Mouse (Mus musculus) CH12.LX (cell line): ENCODE results near the gene Ccdc169.

Experiments
- BHLHE40 ChIP-seq: IDR thresholded peaks from 2 replicates; pipeline ENCODE4 v1.6.1; 2011; ENCODE audit warnings: mild to moderate bottlenecking, low read depth, low read length, improper control_type of control experiment
- CHD2 ChIP-seq: IDR thresholded peaks from 2 replicates; pipeline ENCODE4 v1.6.1; 2011; ENCODE audit warnings: low read length, improper control_type of control experiment
- CTCF ChIP-seq, 2 experiments: IDR thresholded peaks in 1 of 2; conservative IDR thresholded peaks in 1 of 2; 2 replicates each; pipeline ENCODE4 v1.5.1; 2011 to 2012; ENCODE audit warnings: low read depth in 2 of 2, low read length in 2 of 2, improper control_type of control experiment in 1 of 2, inconsistent platforms in 1 of 2, mild to moderate bottlenecking in 1 of 2, moderate library complexity in 1 of 2
- EP300 ChIP-seq: IDR thresholded peaks from 2 replicates; pipeline ENCODE4 v1.6.1; 2011; ENCODE audit warnings: low read length, improper control_type of control experiment
- JUND ChIP-seq: conservative IDR thresholded peaks from 2 replicates; pipeline ENCODE4 v1.6.1; 2011; ENCODE audit warnings: low read depth, low read length, improper control_type of control experiment
- POLR2A ChIP-seq: IDR thresholded peaks from 2 replicates; pipeline ENCODE4 v1.6.1; 2011; ENCODE audit warnings: low read depth, mild to moderate bottlenecking, improper control_type of control experiment, low read length
- POLR2AphosphoS2 ChIP-seq: IDR thresholded peaks from 2 replicates; pipeline ENCODE4 v1.6.1; 2011; ENCODE audit warnings: low read depth, low read length, improper control_type of control experiment
- SMC3 ChIP-seq: IDR thresholded peaks from 2 replicates; pipeline ENCODE4 v1.6.1; 2011; ENCODE audit warnings: low read depth, low read length, improper control_type of control experiment

GRCm38 (mm10) chr3:55206413-55206812 lies 69.3 kb downstream of the Ccdc169 start:
- TF ChIP-seq SMC3 = no peak
- no peak for TF ChIP-seq BHLHE40
- TF ChIP-seq POLR2AphosphoS2 = no peak
- TF ChIP-seq JUND = no peak
- TF ChIP-seq POLR2A = no peak
- no peak for TF ChIP-seq CTCF (conservative IDR thresholded peaks at IDR 0.05 in 1 of 2, IDR thresholded peaks at IDR 0.05 in 1 of 2; ENCODE audit: low read depth in 2 of 2, low read length in 2 of 2)
- no peak for TF ChIP-seq EP300
- no peak for TF ChIP-seq CHD2
